Mouse (Mus musculus) stomach, postnatal 0 days (tissue): ENCODE measurements at regions not wholly inside any gene's neighbourhood (a gene's known extent, or its start where the extent isn't known, plus 50 kb on each side); places are given as distances from the start of the nearest gene placed in this dataset.

Experiments
- CTCF ChIP-seq: IDR thresholded peaks from 2 replicates; pipeline ENCODE4 v1.5.1; 2016; ENCODE audit warnings: antibody characterized with exemption, low read depth, mild to moderate bottlenecking, moderate library complexity
- EP300 ChIP-seq: optimal IDR thresholded peaks from 2 replicates; pipeline ENCODE3; 2016; ENCODE audit warnings: antibody characterized with exemption

GRCm38 (mm10) chrX:11802074-11802899 is 357.9 kb downstream of the Bcor start:
- TF ChIP-seq CTCF (no peak), EP300 (no peak)
